Mouse (Mus musculus) spleen, embryonic (tissue): ENCODE data around the gene Glis2.

Experiments used
- CTCF ChIA-PET: fragments of 350-600 bp; sonication (Branson Sonifier 250); formaldehyde crosslinking; loops from one replicate; lab custom pipeline; 2022; lab: Charles Lee

Glis2 gene

GRCm38 (mm10) chr16:4654706-4655105 is 60.2 kb downstream of the Glis2 start:
- CTCF ChIA-PET, result interaction anchor here (1.2 kb wide), 1 partner anchor 12 kb away, joined by 3 read pairs; no protein-coding TSS in a partner anchor

- CTCF ChIA-PET, result interaction anchor here (1.2 kb wide), 1 partner anchor 11 kb away, joined by 3 read pairs; no protein-coding TSS in a partner anchor
Observed at GRCm38 (mm10) chr16:4655251-4655734, 60.8 kb downstream of the Glis2 start.

GRCm38 (mm10) chr16:4655764-4656570 is 61.5 kb downstream of the Glis2 start:
- CTCF ChIA-PET, result interaction anchor here (1.2 kb wide), 1 partner anchor 11 kb away, joined by 3 read pairs; no protein-coding TSS in a partner anchor

- CTCF ChIA-PET, result no interaction called here
Observed at GRCm38 (mm10) chr16:4656571-4657081, 62.1 kb downstream of the Glis2 start.

- CTCF ChIA-PET, result no interaction called here
Observed at GRCm38 (mm10) chr16:4658781-4659245, 64.3 kb downstream of the Glis2 start.

- CTCF ChIA-PET, result no interaction called here
Observed at GRCm38 (mm10) chr16:4659326-4659725, 64.8 kb downstream of the Glis2 start.

- CTCF ChIA-PET, result no interaction called here
Observed at GRCm38 (mm10) chr16:4661605-4662004, 67.1 kb downstream of the Glis2 start.

GRCm38 (mm10) chr16:4663806-4664205 is 69.3 kb downstream of the Glis2 start:
- CTCF ChIA-PET, result no interaction called here

- CTCF ChIA-PET, result interaction anchor here (1.3 kb wide), 1 partner anchor 11 kb away, joined by 3 read pairs; no protein-coding TSS in a partner anchor
Observed at GRCm38 (mm10) chr16:4665726-4666125, 71.2 kb downstream of the Glis2 start.

- CTCF ChIA-PET, result interaction anchor here (0.7 to 1.3 kb wide), 4 partner anchors 12 to 60 kb away, joined by 3 read pairs; no protein-coding TSS in a partner anchor
Observed at GRCm38 (mm10) chr16:4667190-4667808, 72.8 kb downstream of the Glis2 start.

GRCm38 (mm10) chr16:4670317-4670716 is 75.8 kb downstream of the Glis2 start:
- CTCF ChIA-PET, result no interaction called here

- CTCF ChIA-PET, result no interaction called here
Observed at GRCm38 (mm10) chr16:4674091-4674490, 79.6 kb downstream of the Glis2 start.
